ENCODE assay signal across 12 mouse cellular contexts in the genomic region with DNA sequence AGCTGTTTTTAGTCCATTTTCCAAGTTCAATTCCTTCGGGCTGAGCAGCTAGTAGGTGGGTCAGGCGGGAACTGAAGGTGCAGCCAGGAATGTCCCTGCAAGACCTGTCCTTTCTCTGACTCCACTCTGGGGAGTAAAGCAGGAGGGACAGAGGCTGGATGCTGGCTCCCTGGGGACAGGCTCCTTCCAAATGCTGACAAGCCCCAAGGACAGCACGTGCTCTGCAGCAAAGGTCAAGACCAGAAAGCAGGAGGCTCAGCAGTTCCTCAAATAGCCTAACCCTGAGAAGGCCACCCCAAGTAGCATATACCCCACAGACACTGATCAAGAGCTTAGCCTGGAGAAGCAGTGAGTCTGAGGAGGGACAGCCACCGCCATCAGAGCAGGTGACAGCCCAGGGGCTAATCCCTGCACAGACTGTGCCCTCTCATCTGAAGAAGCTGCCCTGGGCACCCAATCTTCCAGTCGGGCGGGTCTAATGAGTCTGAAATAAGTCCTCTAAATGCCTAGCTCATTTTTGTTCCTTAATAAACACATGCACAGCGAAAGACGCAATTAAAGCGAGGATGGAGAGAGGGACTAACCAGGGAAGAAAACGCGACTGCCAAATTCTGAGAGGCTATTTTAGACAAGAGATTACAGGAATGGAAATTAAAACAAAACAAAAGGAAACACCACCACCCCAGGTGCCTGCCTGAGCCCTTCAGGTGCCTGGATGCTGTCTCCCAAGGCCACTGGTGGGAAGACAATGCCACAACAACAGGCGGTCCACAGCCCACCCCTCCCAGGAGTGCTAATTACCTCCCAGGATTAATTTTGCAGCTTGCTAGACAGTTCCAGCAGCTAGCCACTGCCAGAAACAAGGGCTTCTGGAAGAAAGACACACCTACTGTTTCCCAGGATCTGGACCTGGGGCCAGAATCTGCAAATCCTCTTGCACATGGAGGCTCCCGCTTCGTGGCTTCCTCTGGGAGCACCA.
DNase-seq lines count a peak whose midpoint lies in the region; ATAC-seq and TF ChIP-seq lines count a peak whose summit lies in the region.
"Had no signal": no experiment of that assay in that cellular context is flagged by ENCODE, and none has a peak within 500 bp of the region (broad histone marks: within the 10 kb centered on the region; RNA-seq: fewer than 3 reads in every experiment).

No protein-coding gene starts in this region.

- H3K9ac ChIP-seq in embryonic facial prominence, embryonic 14.5 days (ENCODE audit: low read depth, low read length) = no peak overlapping the region
- H3K9ac ChIP-seq in hindbrain, embryonic 15.5 days = no peak overlapping the region
- H3K9ac ChIP-seq in neural tube, embryonic 14.5 days (replicated peaks; ENCODE audit: low read depth, low read length) = no peak overlapping the region
- H3K9ac ChIP-seq: limb, embryonic 13.5 days; lung, embryonic 15.5 days had no signal

- no peaks in the 10 kb centered on the region for H3K36me3 ChIP-seq in embryonic facial prominence, embryonic 14.5 days (ENCODE audit: control insufficient read depth, insufficient read depth, low read length)
- H3K36me3 ChIP-seq in hindbrain, embryonic 15.5 days = no peaks in the 10 kb centered on the region
- no peaks in the 10 kb centered on the region for H3K36me3 ChIP-seq in neural tube, embryonic 14.5 days (ENCODE audit: control insufficient read depth, insufficient read depth, low read length)
- H3K36me3 ChIP-seq: lung, embryonic 15.5 days had no signal

- TF ChIP-seq CTCF in gastrocnemius, adult 2 months (IDR thresholded peaks at IDR 0.05) = no peak

- H3K27me3 ChIP-seq in embryonic facial prominence, embryonic 14.5 days (replicated peaks; ENCODE audit: control insufficient read depth, insufficient read depth, low read length) = no peaks in the 10 kb centered on the region
- no peaks in the 10 kb centered on the region for H3K27me3 ChIP-seq in hindbrain, embryonic 15.5 days
- no peaks in the 10 kb centered on the region for H3K27me3 ChIP-seq in neural tube, embryonic 14.5 days (ENCODE audit: control insufficient read depth, insufficient read depth, low read length)
- H3K27me3 ChIP-seq: limb, embryonic 13.5 days; lung, embryonic 15.5 days had no signal

- no peak overlapping the region for H3K4me2 ChIP-seq in embryonic facial prominence, embryonic 14.5 days (ENCODE audit: low read depth, low read length)
- no peak overlapping the region for H3K4me2 ChIP-seq in hindbrain, embryonic 15.5 days
- no peak overlapping the region for H3K4me2 ChIP-seq in neural tube, embryonic 14.5 days (ENCODE audit: low read depth, low read length)
- H3K4me2 ChIP-seq: limb, embryonic 13.5 days; lung, embryonic 15.5 days had no signal

- no peak overlapping the region for H3K4me3 ChIP-seq in gastrocnemius, adult 2 months
- no peak overlapping the region for H3K4me3 ChIP-seq in embryonic facial prominence, embryonic 14.5 days (ENCODE audit: low read depth, low read length)
- no peak overlapping the region for H3K4me3 ChIP-seq in hindbrain, embryonic 15.5 days
- no peak overlapping the region for H3K4me3 ChIP-seq in neural tube, embryonic 14.5 days (ENCODE audit: low read depth, low read length)
- H3K4me3 ChIP-seq: limb, embryonic 13.5 days; lung, embryonic 15.5 days had no signal

- H3K9me3 ChIP-seq in embryonic facial prominence, embryonic 14.5 days (ENCODE audit: control insufficient read depth, low read length) = no peaks in the 10 kb centered on the region
- H3K9me3 ChIP-seq in hindbrain, embryonic 15.5 days = no peaks in the 10 kb centered on the region
- H3K9me3 ChIP-seq in neural tube, embryonic 14.5 days (ENCODE audit: control insufficient read depth, low read length) = no peaks in the 10 kb centered on the region
- H3K9me3 ChIP-seq: limb, embryonic 13.5 days; lung, embryonic 15.5 days had no signal

- 43% methylated on average over 14 of the region's 14 CpGs for WGBS in embryonic facial prominence, embryonic 14.5 days
- 48% methylated on average over 14 of the region's 14 CpGs for WGBS in hindbrain, embryonic 15.5 days
- WGBS in neural tube, embryonic 14.5 days = 54% methylated on average over 14 of the region's 14 CpGs

- peak overlapping the region; percentile 87 for H3K27ac ChIP-seq in gastrocnemius, adult 2 months
- H3K27ac ChIP-seq in embryonic facial prominence, embryonic 14.5 days (replicated peaks; ENCODE audit: low read depth, low read length) = no peak overlapping the region
- H3K27ac ChIP-seq in hindbrain, embryonic 15.5 days (replicated peaks) = peak overlapping the region; percentile 67
- peak overlapping the region; percentile 1; the same call in 1 of the 2 replicates for H3K27ac ChIP-seq in neural tube, embryonic 14.5 days (ENCODE audit: low read depth, low read length)
- H3K27ac ChIP-seq: limb, embryonic 13.5 days; lung, embryonic 15.5 days; stomach, postnatal 0 days had no signal

- peaks cover 8% of the 10 kb centered on the region; the same call in 1 of the 2 replicates for H3K4me1 ChIP-seq in embryonic facial prominence, embryonic 14.5 days (ENCODE audit: control insufficient read depth, insufficient read depth, low read length)
- H3K4me1 ChIP-seq in hindbrain, embryonic 15.5 days (replicated peaks) = peaks cover 17% of the 10 kb centered on the region
- H3K4me1 ChIP-seq in neural tube, embryonic 14.5 days (ENCODE audit: control insufficient read depth, insufficient read depth, low read length) = peaks cover 7% of the 10 kb centered on the region
- H3K4me1 ChIP-seq: lung, embryonic 15.5 days had no signal

- DNase-seq in gastrocnemius, adult 2 months = peak; percentile 84
- no peak for DNase-seq in gastrocnemius, postnatal 4 days (ENCODE audit: low spot score in 2 of 2)
- DNase-seq in embryonic facial prominence, embryonic 14.5 days (ENCODE audit: low spot score) = peak; percentile 55
- no peak for DNase-seq in left cerebral cortex, postnatal 10 days (ENCODE audit: extremely low spot score in 1 of 2, low spot score in 2 of 2)
- no peak for DNase-seq in lung, postnatal 36 days
- DNase-seq in thymus, postnatal 25 days = no peak
- DNase-seq: right cerebral cortex, postnatal 14 days had no signal

- intact Hi-C loops in gastrocnemius, adult 2 months (cut with DNase I) = no loop called here
- intact Hi-C loops in left cerebral cortex, postnatal 10 days (cut with DNase I) = no loop called here

- peak; percentile 70 for ATAC-seq in embryonic facial prominence, embryonic 14.5 days (ENCODE audit: low read depth)
- ATAC-seq in hindbrain, embryonic 15.5 days (ENCODE audit: low FRiP score, low read depth) = 0 out of 2 replicates have a peak, but pooled peaks have one; percentile 17
- 0 out of 2 replicates have a peak, but pooled peaks have one; percentile 13 for ATAC-seq in neural tube, embryonic 14.5 days (ENCODE audit: low read depth)

Comparison
In these comparisons a context has a peak if more than half of its experiments do, and no peak if none do; other contexts are left out.
1. DNase-seq: peak in gastrocnemius, adult 2 months (single experiment) and embryonic facial prominence, embryonic 14.5 days (single experiment); none in gastrocnemius, postnatal 4 days (0 of 2), left cerebral cortex, postnatal 10 days (0 of 2), lung, postnatal 36 days (single experiment) and thymus, postnatal 25 days (single experiment).
2. ATAC-seq: peak in every context shown above with its lines; median percentile 70 in embryonic facial prominence, embryonic 14.5 days; 17 in hindbrain, embryonic 15.5 days; 13 in neural tube, embryonic 14.5 days.